Mouse (Mus musculus) cerebral cortex, adult 2 months (tissue): ENCODE measurements around the gene Etv5.

ENCODE experiments used
- WGBS: fragments of 180-500 bp; shearing (Covaris S2); methylation state at CpG from one replicate; pipeline ENCODE4 v1.1.7; 2018; 5-methylcytosine and 5-hydroxymethylcytosine counted together

Etv5 gene

DNA sequence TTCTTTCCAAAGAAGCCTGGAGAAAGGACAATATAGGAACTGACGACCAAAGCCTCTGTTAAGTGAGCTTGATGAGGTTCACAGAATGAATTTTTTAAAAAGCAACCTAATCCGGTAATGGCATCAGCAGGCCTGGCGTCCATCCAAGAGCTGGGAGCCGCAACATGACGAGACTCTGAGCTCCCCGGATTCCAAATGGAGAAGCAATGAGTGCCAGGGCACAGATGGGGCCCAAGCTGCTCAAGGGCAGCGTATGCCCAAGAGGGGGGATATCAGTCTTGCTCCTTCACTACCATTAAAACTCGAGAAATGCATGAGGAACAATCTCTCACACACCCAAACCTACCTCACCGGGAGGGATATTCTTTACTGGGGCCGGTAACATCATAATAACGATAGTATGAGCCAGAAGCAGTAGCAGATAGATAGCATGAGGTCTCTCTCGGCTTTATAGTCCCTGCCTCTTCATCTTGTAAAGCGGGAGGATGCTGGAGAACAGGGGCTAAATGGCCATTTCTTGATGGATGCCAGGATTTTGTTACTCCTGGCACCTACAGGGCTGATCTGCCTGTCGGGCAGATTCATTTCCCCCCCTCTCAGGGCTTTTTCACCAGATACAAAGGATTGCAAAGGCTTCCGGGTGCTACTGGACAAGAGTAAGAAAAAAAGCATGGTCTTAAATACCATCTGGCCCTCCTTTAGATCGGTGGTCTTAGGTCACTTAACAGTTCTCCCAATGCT lies 9.1 kb downstream of the Etv5 start:
- 42% methylated on average over 16 of the region's 16 CpGs for WGBS

DNA sequence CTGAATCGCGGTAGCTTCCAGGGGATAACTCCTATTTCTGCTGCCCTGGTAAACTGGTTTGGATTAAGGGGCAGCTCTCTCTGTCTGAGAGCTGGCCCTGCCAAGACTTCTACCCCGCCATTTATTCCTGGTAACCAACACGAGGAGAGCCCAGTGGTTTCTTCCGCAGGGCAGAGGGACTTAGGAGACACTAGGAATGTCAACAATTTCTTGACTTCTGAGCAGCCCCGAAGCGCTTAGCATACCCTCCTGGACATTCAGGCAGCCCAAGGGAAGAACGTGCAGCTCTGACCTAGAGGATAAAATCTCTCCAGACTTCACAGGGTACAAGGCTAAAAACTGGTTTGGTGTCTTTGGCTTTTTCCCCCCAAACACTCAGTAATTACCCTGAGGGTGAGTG lies 10.1 kb downstream of the Etv5 start:
- 37% methylated on average over 8 of the region's 8 CpGs for WGBS

DNA sequence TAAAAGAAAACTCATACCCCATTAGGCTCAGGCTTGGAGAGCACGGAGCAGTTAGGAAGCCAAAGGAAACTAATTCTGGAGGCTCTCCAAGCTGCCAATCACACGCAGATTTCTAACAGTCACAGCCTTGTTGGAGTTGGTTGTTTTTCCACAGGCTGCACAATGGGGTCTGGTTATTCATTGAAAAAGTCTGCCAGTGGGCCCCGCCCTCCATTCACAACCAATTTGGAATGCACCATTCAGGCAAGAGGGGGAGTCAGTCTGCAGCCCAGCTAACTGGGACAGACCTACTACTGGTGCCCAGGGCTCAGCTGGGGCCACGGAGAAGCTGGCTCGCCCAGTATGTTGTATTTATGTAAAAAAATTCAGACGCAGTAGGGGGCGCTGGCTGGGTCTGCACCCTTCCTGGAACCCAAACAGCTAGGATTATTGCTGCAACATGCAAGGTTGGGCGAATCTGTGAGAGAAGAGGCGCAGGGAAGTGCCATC lies 10.6 kb downstream of the Etv5 start:
- WGBS = 18% methylated on average over 9 of the region's 9 CpGs

DNA sequence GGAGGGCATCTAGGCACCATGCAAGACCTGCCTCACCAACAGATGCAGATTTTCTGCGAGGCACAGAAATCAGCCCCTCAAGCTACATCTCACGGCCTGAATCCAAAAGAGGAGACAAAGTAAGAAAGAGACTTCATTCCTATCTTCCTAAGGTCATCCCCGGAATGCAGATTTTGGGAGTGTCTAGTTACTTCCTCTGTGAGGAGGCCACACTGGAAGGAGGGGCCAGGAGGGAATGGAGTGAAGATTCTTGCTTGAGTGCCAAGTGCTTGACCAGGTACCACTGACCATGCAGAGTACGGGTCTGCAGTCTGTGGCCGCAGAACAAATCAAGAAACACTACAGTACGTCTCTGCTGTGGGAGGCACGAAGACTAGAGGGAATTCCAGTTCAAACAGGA lies 12.7 kb downstream of the Etv5 start:
- 84% methylated on average over 7 of the region's 7 CpGs for WGBS

DNA sequence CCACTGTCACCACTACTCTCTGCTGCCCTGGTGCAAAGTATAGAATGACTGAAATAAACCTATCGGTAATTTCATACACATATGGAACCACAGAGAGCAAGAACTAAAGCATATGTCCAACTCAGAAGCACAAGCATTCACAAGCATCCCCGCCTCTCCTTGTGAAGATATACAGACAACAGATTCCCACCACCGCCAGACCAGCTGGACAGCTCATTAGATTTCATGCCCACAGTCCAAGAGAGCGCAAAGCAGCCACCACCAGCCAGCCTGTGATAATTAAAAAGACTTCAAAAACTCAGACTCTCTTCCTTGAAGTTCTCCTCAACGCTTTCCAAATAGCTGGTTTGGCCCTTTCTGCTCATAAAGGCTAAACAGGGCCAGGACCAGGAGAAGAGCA lies 17.3 kb downstream of the Etv5 start:
- 51% methylated on average over 5 of the region's 5 CpGs for WGBS

DNA sequence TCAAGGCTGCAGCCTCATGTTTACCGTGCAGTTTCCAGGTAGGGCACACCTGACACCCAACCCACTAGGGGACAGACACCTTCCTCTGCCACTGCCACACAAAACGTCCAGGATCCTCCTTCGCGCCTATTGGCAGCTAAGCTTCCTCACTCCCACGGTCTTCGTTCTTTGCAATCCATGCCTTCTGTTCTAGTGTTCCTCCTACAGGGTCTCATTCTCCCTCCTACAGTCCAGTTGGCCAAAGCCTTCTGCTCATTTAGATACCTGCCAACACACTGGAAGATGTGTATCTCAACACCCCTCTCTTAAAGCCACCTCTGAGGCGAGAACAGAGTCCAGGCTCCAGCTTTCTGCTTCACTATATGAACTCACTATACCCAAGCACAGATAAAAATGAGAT lies 21.6 kb downstream of the Etv5 start:
- WGBS = 57% methylated on average over 7 of the region's 7 CpGs

DNA sequence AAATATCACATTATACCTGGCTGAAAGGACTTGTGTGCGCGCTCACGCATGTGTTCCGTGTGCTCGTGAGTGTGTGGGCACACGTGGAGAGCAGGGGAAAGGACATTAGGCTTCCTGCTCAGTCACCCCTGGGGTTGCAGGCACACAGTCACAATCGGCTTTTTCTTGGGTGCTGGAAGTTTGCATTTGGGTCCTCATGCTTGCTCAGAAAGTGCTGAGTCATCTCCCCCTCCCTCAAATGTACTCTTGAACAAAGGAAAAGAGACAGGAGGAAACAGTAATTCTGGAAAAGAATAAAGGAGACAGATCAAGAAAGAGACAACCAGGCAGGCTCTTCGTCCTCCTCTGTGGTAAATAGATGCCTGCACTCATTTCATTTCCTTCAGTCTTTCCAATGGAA lies 22.5 kb downstream of the Etv5 start:
- WGBS = 69% methylated on average over 8 of the region's 8 CpGs

DNA sequence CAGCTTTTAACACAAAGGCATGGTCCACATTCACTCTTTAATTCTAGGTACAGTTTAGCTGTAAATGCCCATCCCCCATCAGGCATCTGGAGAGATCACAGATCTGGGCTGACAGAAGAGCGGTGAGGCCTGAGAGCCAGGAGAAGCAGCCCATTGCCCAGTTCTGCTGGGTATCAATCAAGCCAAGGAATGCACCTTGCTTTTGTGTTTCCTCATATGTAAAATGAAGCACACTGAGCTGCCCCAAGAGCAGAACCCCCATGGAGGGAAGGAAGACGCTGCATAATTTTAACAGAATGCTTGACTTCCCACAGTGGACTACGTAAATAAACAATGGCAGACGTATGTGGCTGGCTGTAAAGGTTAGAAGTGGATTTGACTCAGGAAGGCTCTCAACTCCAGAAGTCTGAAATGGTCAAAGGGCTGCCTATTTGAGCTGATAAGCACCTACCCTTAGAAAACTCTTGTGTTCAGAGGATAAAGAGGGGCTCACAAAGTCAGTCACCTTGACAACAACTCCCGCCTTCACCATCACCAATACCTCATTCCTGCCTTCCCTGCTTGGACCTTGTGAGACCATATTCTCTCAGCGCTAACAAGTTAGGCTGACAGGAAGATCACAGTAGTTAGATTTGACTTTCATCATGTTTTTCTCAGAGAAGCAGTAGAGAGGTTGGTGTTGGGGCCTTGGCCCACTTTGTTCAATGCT lies 23.2 kb downstream of the Etv5 start:
- 72% methylated on average over 6 of the region's 6 CpGs for WGBS

DNA sequence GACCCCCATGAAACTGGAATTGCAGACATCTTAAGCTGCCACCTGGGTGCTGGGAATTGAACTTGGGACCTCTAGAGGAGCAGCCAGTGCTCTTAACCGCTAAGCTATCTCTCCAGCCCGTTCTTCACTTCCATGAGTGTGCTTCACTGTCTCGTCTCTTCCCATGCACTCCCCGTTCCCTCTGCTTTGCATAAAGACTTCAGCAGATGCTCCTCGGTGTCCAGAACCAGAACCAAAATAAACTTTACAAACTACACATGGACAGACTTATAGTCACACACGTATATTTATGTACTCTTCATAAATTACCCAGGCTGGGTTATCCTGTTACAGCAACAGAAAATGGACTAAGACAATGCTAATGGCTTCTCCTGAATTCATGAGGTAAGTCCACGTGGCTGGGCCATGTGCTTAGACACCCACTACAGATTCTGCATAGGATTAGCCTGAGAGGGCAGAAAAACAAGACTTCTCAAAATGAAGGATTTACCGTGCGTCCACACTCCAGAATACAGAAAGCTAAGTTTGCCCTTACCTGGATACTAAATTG lies 25.2 kb downstream of the Etv5 start:
- WGBS = 63% methylated on average over 9 of the region's 9 CpGs

DNA sequence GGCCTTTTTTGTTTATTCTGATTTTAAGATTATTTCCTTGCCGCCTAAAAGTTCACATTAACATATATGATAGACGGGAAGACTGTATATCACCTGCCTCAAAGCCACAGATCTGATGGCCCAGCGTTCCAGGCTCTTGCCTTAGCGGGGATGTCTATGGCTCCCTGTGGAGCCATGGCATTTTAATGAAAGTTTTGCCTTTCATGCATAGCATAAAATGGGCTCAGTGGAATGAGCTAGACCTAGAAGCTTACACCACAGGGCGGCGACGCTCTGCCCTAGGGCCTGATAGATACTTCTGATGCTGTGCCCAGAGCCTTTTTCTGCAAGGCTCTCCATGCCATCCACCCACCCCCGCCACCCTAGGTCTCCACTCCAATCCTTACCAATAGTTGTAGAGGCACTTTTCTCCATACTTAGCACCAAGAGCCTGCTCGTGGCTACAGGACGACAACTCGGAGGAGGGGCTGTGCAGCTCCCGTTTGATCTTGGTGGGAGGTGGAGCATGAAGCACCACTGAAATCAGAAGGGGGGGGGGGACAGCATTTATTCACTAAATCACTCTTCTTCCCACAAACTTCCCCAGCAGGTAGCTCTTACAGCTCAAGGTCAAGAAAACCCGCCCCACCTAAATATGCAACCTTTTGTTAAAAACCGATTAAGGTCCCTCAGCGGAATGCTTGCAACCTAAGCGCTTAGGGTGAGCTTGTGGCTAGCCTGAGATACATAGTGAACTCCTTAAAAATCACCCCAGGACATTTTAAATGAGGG lies 26.9 kb downstream of the Etv5 start:
- 79% methylated on average over 16 of the region's 16 CpGs for WGBS

DNA sequence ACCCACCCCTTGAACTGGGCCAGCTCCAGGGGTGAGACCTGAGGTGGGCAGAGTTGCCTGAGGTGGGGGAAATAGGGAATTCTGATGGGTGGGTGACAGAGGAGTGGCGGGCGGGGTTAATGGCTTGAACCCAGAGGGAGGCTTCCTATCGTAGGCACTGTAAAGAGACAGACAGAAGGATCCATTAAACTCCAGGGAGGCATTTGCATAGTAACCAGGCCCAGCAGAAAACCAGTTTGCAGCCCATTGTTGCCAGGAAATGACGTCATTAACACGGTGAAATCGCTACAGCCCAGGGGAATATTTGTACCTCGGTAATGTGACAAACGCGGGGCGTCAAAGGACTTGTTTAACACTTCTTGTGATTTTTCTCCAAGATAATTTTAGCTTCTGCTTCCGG lies 27.8 kb downstream of the Etv5 start:
- 35% methylated on average over 11 of the region's 11 CpGs for WGBS

DNA sequence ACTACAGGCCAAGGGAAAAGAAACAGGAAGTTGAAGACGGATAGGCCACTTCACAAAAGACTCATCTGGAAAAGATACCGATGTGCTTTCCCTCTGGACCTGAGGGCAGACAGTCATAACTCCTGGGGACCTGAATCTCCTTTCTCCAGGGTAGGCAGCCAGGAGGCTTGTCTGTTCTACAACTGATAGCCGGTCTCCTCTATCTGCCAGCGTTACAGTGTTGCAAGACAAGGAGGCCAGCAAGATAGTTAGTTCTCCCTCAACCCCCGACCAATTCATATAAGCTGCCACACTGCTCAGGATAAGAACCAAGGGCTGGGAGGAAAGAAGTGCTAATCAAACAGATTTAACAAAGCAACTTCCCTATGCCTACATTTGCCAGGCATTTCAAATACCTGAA lies 29.5 kb downstream of the Etv5 start:
- WGBS = 72% methylated on average over 5 of the region's 5 CpGs

DNA sequence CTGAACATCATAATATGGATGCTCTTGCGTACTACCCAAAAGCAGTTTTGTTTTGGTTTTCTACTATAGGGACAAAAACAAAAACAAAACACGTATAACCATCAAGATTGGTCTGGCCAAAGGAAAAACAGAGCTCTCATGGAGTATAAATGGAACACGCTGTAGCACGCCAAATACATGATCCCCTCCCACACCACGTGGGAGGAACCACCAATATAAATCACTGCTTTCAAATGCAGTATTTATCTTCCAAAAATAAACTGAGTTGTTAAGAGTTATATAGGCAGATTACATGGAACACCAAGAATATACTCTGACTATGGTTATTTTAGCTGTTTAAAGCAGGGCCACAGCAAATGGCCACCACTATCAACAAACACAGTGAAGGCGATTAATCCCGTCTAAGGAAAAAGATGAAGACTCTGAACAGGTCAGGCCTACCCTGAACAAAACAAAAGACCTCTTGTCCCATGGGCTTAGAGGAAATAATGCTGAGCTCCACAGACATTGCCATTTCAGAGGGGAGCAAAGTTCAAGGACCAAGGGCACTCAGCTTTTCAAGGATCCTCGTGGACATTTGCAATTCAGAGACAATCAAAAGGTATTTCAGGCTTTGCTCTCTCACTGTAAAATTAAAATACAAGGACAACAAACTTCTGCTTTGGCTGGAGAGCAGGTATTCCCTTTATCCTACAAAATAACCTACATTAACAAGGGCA lies 30.7 kb downstream of the Etv5 start:
- WGBS = 53% methylated on average over 8 of the region's 8 CpGs

DNA sequence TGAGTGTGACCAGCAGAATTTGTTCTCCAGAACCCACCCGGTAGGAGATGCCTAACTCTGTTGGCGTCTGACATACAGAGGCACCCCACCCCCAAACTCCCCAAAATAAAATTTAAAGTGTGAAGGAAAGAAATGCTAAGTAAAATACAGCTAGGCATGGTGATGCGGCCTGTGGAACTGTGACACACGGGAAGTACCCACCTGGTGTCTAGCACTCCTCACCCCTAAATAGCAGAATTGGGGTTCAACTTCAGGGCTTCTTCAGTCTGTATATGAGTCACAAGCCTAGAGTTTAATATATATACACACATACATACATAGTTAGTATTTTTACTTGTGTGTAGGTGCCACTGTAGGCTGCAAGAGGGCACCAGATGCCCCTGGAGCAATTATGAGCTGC lies 32.8 kb downstream of the Etv5 start:
- WGBS = 65% methylated on average over 4 of the region's 4 CpGs

DNA sequence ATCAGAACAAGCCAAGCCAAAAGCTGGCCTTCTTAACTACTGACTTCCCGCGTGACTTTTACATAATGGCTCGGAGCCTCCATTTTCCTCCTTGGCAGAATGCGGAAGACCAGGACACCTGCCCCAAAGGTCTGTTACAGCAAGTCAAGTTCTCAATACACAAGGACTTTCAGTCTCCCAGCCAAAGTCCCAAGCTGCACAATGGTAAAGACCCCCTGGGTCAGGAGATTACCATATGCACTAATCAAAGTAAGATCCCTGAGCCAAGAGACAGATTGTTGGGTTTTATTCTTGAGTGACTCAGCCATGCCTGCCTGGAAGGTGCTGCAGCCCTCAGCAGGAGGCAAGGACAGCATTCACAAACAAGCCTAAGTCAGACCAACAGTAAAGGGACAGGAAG lies 33.5 kb downstream of the Etv5 start:
- WGBS = 38% methylated on average over 4 of the region's 4 CpGs

DNA sequence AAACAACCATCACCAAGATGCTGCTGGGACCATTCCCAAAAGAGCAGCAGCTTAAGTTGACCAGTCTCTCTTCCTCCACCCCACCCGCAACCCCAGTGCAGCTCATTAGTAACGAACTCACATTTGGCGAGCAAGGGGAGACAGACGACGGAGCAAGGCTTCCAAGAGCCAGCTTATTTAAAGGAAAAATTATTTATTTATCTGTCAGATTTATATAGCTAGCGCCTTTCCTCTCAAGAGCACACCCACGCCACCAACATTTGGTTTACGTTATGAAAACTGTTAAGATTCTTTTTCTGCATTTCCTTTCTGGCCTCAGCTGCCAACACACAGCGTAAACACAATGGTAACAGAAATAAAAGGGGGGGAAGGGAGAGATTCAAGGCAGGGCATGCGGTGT lies 34.0 kb downstream of the Etv5 start:
- WGBS = 33% methylated on average over 10 of the region's 10 CpGs

DNA sequence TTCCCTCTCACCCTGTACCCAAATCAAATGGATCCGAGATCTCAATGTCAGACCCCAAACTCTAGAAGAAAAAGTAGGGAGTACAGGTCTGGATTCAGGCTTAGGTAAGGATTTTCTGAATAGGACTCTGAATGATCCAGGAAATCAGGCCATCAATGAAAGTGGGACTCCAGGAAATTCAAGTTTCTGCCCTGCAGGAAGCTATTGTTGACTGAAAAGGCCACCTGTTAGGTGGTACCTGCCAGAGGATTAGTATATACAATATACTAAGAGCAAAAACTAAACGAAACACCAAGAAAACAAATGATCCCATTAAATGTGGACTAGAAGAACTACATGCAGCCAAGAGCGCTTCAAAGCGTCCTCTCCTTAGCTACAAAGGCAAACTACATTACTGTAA lies 35.8 kb downstream of the Etv5 start:
- WGBS = 93% methylated on average over 4 of the region's 4 CpGs

DNA sequence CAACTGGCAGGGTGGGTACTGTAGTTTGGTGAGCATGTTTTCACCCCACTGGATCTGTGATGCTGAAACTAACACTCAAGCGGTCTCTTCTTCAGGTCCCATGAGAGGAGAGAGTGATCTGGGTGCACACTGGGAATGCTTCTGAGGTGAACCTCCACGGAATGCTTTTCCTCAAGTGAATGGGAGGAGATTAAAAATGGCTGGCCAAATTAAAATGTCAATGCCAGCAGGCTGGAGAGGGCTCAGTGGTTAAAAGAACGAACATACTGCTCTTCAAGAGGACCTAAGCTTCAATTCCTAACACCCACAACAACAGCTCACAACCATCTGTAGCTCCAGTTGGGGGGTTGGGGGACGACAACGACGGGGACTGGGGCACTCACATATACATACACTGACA lies 39.3 kb downstream of the Etv5 start:
- WGBS = 72% methylated on average over 6 of the region's 6 CpGs

DNA sequence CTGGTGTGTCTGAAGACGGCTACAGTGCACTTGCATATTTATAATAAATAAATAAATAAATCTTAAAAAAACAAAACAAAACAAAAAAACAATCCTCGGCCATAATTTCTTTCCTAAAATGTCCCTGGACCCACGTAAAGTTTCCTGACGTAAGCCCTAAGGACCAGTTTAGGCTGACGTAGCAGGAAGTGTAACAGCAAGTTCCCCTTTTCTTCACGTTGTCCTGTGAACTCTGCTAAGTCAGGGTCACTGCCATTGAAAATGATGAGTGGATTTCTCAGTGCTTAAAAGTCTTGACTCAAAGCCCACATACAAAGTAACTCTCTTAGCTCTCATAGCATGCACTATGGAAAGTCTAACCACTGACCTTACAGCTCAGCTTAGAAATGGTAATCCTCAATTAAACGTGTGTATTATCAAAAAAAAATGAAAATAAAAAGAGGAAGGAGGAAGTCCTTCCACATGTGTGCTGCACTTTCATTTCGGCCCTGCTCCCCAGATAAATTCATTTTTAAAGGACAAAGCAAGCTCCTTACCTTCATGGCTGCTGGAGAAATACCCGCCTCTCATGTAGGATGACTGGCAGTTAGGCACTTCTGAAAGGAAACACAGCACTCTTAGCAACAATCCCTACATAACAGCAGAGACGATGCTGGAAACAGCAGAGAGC lies 40.6 kb downstream of the Etv5 start:
- 83% methylated on average over 10 of the region's 10 CpGs for WGBS

DNA sequence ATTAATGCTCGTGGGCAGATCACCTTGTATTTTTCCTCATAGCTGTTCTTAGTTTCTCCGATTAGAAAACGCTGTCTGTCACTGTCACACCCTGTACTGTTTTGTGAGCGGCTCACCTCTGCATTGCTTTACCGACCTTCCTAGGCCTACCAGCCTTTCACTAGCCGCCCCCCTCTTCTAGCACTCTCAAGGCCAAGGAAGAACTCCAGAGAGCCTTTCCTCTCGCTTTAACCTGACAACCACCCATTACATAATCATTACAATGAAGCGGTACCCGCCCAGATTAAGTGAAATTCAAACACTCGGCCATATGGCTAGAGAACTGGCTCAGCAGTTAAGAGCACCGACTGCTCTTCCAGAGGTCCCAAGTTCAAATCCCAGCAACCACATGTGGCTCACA lies 41.2 kb downstream of the Etv5 start:
- WGBS = 86% methylated on average over 11 of the region's 11 CpGs

DNA sequence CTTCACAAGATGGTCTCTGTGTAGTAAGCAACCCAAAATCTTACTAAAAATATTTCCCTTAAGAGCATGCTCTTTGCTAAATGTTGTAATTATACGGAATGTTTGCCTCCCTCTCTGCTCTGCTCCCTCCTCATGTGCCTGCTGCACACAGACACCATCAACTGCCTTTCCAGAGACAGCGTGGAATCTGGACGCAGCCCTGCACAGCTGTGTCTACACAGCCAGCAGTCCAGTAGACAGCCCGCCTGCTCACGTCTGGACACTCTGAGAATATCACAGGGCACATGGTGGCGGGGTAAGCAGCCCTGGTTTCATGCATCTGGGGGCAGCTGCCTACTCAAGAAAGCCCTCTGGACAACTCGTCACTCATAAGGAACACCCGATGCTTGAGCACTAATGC lies 43.1 kb downstream of the Etv5 start:
- WGBS = 71% methylated on average over 8 of the region's 8 CpGs
